Mouse (Mus musculus): ENCODE data around the gene Gna15.

DNA sequence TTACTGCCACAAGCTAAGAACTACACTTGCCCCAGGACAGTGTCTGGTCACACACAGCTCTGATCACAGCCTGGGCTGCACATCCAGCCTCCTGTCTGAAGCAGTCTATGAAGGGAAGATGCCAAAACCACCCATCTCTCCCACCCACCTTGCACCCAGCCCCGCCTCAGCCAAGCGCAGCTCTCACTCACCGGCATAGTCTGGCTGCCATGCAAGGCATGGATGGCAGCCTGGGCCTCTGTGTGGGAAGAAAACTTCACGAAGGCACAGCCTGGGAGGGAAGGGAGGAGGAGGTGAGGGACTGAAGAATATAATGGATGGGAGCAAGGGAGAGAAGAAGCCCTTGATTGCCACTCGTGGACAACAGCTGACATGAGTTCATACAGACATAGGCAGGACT, 54.8 kb downstream of the Gna15 start:
- no peak for TF ChIP-seq CTCF (IDR thresholded peaks at IDR 0.05; ENCODE audit: control insufficient read depth, insufficient read depth, insufficient read length)
- TF ChIP-seq USF1 (IDR thresholded peaks at IDR 0.05; ENCODE audit: low read depth) = no peak
- no peak for TF ChIP-seq MAX (IDR thresholded peaks at IDR 0.05)
- TF ChIP-seq CEBPB (IDR thresholded peaks at IDR 0.05; ENCODE audit: low read depth) = no peak
- TF ChIP-seq MYOG (IDR thresholded peaks at IDR 0.05; ENCODE audit: control insufficient read depth, extremely low read depth, insufficient read length) = no peak
- TF ChIP-seq FOSL1 (IDR thresholded peaks at IDR 0.05; ENCODE audit: insufficient read depth, low read length, poor library complexity, severe bottlenecking) = no peak
- no peak for TF ChIP-seq MYOD1 (IDR thresholded peaks at IDR 0.05; ENCODE audit: control insufficient read depth, insufficient read length, low read depth)

Measured in C2C12 (cell line).